Mouse (Mus musculus): Measurements from ENCODE around the gene Fbxw16. TPM values are rescaled to one million over a fixed set of nuclear protein-coding genes. Genes with fewer than 3 reads are reported as not detected.
"Not testable (repeated sequence)": the region's sequence is repeated elsewhere in the genome, so short reads cannot be mapped to it uniquely, and the experiment has no call there.

Fbxw16 gene
- not detected for total RNA-seq (2018; cell fraction: chromatin; rRNA removed)
- total RNA-seq (2018; cell fraction: cytosol; rRNA removed), result not detected
- total RNA-seq (2018; cell fraction: nucleus; rRNA removed), result not detected
- polyA plus RNA-seq (2018), result not detected in 3 replicates

GRCm38 (mm10) chr9:109449040-109449439, at the start of gene Fbxw16:
Fbxw16 (minus strand) TSS chr9:109449140.
- Histone ChIP-seq H3K79me2 (ENCODE audit: inconsistent target) (no peaks in the 10 kb centered on the region), H3K27ac (no peak within 1 kb of the TSS), H3K36me3 (ENCODE audit: inconsistent target) (no peaks in the 10 kb centered on the region), H3K4me3 (ENCODE audit: inconsistent target) (no peak within 1 kb of the TSS)

- 78% methylated on average over 1 of the region's 1 CpGs for WGBS (ENCODE audit: missing documents)
- H3K36me3 ChIP-seq (ENCODE audit: inconsistent target); H3K4me3 ChIP-seq (ENCODE audit: inconsistent target); H3K27ac ChIP-seq; H3K79me2 ChIP-seq (ENCODE audit: inconsistent target): not testable (repeated sequence)
Observed at GRCm38 (mm10) chr9:109495775-109496174, 46.8 kb upstream of the Fbxw16 start, which contains the start of gene Fbxw19. Fbxw19 (minus strand) TSS chr9:109495875.

- Histone ChIP-seq H3K36me3 (ENCODE audit: inconsistent target) (no peaks in the 10 kb centered on the region), H3K79me2 (ENCODE audit: inconsistent target) (no peaks in the 10 kb centered on the region), H3K4me3 (ENCODE audit: inconsistent target) (no peak overlapping the region), H3K27ac (no peak overlapping the region)
- 78% methylated on average over 1 of the region's 1 CpGs for WGBS (ENCODE audit: missing documents)
Observed at GRCm38 (mm10) chr9:109432956-109433355, 16.0 kb downstream of the Fbxw16 start.

GRCm38 (mm10) chr9:109404196-109404595, 44.7 kb downstream of the Fbxw16 start, which contains the start of gene Fbxw22:
Fbxw22 (minus strand) TSS chr9:109404296.
- not testable (repeated sequence) for H3K27ac ChIP-seq; H3K4me3 ChIP-seq (ENCODE audit: inconsistent target); H3K79me2 ChIP-seq (ENCODE audit: inconsistent target); H3K36me3 ChIP-seq (ENCODE audit: inconsistent target)
- 68% methylated on average over 3 of the region's 4 CpGs for WGBS (ENCODE audit: missing documents)

Other genes with a start within 250 kb of the Fbxw16 start
- not detected in 3 replicates for gene Fbxw20, start 214.4 kb downstream of the Fbxw16 start, polyA plus RNA-seq (2018)
- gene Fbxw14, start 161.5 kb downstream of the Fbxw16 start, polyA plus RNA-seq (2018), result not detected in 3 replicates
- gene Fbxw28, start 109.5 kb downstream of the Fbxw16 start, polyA plus RNA-seq (2018), result not detected in 3 replicates
- not detected in 3 replicates for gene Fbxw22, start 44.8 kb downstream of the Fbxw16 start, polyA plus RNA-seq (2018)
- not detected in 3 replicates for gene Fbxw19, start 46.7 kb upstream of the Fbxw16 start, polyA plus RNA-seq (2018)
- not detected in 3 replicates for gene Fbxw15, start 119.1 kb upstream of the Fbxw16 start, polyA plus RNA-seq (2018)
- gene Fbxw24, start 176.9 kb upstream of the Fbxw16 start, polyA plus RNA-seq (2018), result not detected in 3 replicates
- not detected in 3 replicates for gene Fbxw25, start 215.5 kb upstream of the Fbxw16 start, polyA plus RNA-seq (2018)